Mouse (Mus musculus): ENCODE results near the gene Dpy19l3. TPM values are rescaled to one million over a fixed set of nuclear protein-coding genes. Genes with fewer than 3 reads are reported as not detected.

The Dpy19l3 gene
- 10 to 100 TPM; 20.6 to 31.9 TPM for total RNA-seq (2023)

DNA sequence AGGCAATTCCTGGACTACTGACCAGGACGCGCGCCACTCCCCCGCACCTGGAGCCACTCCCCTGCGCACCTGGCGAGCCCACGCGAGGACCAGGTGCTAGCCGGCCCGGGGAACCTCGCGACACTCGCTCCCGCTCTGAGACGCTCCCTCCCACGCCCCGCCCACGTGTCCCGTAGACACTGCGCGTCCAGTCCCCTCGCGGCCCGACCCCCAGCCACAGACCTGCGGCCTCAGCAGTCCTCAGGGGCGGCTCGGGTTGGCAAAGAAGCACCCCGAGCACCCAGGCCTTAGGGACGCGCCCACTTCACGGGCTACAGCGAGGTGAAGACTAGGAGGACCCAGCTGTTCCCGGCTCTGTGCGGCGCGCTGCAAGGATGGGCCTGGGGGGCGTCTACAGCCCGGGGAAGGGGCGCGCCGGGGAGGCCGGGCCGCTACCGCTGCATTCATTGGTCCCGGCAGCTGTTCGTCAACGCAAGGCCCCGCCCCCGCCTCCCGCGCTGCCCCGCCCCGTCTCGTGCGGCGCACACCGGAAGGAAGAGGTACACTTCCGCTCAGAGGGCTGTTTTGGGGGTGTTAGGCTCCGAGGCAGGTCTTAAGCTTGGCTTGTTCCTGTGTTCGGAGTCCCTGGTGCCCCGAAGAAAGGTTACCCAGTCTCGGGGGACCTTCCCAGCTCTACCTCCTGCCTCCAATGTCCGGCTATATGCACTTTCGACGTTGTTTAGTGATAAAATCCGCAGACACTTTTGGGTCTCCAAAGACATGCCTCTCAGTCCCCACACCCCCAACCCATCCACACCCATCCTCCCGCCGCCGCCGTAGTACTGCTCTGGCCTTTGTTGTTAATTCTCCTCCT is at the start of gene Dpy19l3:
Gene Dpy19l3 (minus strand): TSS at position 422 of the 853 bp plus-strand sequence.

GRCm38 (mm10) chr7:35802906-35803595 is 48.8 kb upstream of the Dpy19l3 start, which contains the start of gene Zfp507:
Gene Zfp507, minus strand, starts transcription at chr7:35803003.

DNA sequence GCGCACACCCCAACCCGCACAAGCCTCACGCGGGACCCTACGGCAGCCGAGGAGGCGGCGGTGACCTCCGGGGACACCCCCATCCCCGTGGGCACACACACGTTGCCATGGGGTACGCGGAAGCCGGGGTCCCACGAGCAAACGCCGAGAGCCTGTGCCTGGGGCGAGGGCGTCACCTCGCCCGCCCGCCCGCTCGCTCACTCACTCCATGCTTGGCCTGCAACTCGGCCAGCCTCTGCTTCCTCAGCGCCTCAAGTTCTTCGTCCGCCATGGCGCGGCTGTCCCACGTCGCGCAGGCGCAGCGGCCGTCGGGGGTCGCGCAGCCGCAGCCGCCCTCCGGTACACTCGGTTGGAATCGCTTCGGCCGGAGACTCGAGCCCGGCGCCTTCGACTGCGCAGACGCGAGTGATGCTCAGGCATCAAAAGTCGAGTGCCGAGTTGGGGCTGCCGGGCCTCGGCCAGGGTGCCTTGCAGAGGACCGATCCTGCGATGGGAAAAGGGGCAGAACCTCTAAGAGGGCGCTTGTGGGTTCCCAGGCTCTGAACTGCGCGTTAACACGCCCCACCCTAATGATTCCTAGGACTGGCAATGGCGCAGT is 107.1 kb downstream of the Dpy19l3 start, which contains the start of gene Pdcd5:
Gene Pdcd5 (minus strand): TSS at position 421 of the 598 bp plus-strand sequence.

Other genes with a start within 250 kb of the Dpy19l3 start
- not detected for gene Tdrd12, start 216.7 kb downstream of the Dpy19l3 start, total RNA-seq (2023)
- gene Nudt19, start 198.2 kb downstream of the Dpy19l3 start, total RNA-seq (2023): 10 to 100 TPM; 11.4 to 15.4 TPM
- gene Rgs9bp, start 168.9 kb downstream of the Dpy19l3 start, total RNA-seq (2023): under 1 TPM; 0.20 to 0.36 TPM
- gene Ankrd27, start 168.2 kb downstream of the Dpy19l3 start, total RNA-seq (2023): 10 to 100 TPM; 31.6 to 31.7 TPM
- 10 to 100 TPM; 25.6 to 25.9 TPM for gene Pdcd5, start 106.9 kb downstream of the Dpy19l3 start, total RNA-seq (2023)
- 1 to 10 TPM; 5.0 to 5.2 TPM for gene Zfp507, start 48.5 kb upstream of the Dpy19l3 start, total RNA-seq (2023)